Mouse (Mus musculus): ENCODE measurements at regions not wholly inside any gene's neighbourhood (a gene's known extent, or its start where the extent isn't known, plus 50 kb on each side); places are given as distances from the start of the nearest gene placed in this dataset.
A peak's percentile ranks its signal among the peaks of the same experiment; 100 is the strongest.
"Not testable (repeated sequence)": the region's sequence is repeated elsewhere in the genome, so short reads cannot be mapped to it uniquely, and the experiment has no call there.

DNA sequence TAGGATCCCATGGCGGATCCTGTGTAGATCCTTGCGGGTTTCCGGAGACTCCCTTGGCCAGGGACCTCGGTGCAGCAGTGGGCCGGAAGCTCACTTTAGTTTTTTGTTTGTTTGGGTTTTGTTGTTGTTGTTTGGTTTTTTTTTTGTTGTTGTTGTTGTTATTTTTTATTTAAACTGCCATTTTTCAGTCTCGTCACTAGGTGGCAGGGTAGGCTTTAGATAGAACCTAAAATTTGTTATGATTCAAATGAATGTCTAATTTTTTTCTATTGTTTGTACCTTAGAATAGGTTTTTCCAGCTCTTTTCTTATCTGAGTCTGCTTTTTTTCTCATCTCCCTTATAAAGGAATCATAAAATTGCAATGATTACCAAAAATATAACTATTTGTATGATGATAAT, 834.4 kb upstream of the Tacstd2 start:
- H3K27me3 ChIP-seq (ENCODE audit: control insufficient read depth, insufficient read depth, low read length) = no peaks in the 10 kb centered on the region
- no peak for TF ChIP-seq CTCF (IDR thresholded peaks at IDR 0.05; ENCODE audit: extremely low read depth, insufficient read depth, insufficient read length, insufficient replicate concordance)
- TF ChIP-seq POLR2A (IDR thresholded peaks at IDR 0.05; ENCODE audit: low read depth, low read length) = no peak
- no peak for DNase-seq (ENCODE audit: low read depth in 1 of 2, low spot score in 2 of 2)
- H3K36me3 ChIP-seq (ENCODE audit: control insufficient read depth, insufficient read depth, low read length) = no peaks in the 10 kb centered on the region
- no peaks in the 10 kb centered on the region for H3K4me1 ChIP-seq (ENCODE audit: control insufficient read depth, insufficient read depth, insufficient read length)
- 80% methylated on average over 6 of the region's 6 CpGs for WGBS
- H3K4me3 ChIP-seq (ENCODE audit: extremely low read depth, insufficient read depth, insufficient read length) = no peak overlapping the region
- no peak overlapping the region for H3K27ac ChIP-seq (ENCODE audit: insufficient read depth, low read length)

GRCm38 (mm10) chr6:68339846-68340245, 804.2 kb upstream of the Tacstd2 start:
- 44% methylated on average over 2 of the region's 2 CpGs for WGBS
- TF ChIP-seq POLR2A (IDR thresholded peaks at IDR 0.05; ENCODE audit: low read depth, low read length) (no peak), CTCF (IDR thresholded peaks at IDR 0.05; ENCODE audit: extremely low read depth, insufficient read depth, insufficient read length, insufficient replicate concordance) (no peak)
- Histone ChIP-seq H3K27me3 (ENCODE audit: control insufficient read depth, insufficient read depth, low read length) (no peaks in the 10 kb centered on the region), H3K4me1 (ENCODE audit: control insufficient read depth, insufficient read depth, insufficient read length) (no peaks in the 10 kb centered on the region), H3K4me3 (ENCODE audit: extremely low read depth, insufficient read depth, insufficient read length) (no peak overlapping the region), H3K36me3 (ENCODE audit: control insufficient read depth, insufficient read depth, low read length) (no peaks in the 10 kb centered on the region), H3K27ac (ENCODE audit: insufficient read depth, low read length) (no peak overlapping the region)
- no peak for DNase-seq (ENCODE audit: low read depth in 1 of 2, low spot score in 2 of 2)

DNA sequence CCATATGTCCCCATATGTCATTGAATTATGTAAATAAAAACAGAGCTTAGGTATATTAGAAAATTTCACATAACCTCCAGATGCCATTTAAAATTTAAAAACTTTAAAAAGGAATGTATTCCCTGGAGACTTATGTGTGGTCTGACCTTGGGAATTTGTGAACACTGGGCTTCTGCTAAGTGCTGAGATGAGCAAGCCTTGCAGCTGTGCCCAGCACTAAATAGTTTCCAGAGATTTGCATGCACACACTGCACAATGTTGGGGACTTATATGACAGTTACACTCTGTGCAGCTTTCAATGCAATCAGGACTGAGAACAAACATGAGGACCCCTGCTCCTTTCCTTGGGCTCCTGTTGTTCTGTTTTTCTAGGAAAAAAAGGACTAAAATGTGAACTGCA, 803.6 kb upstream of the Tacstd2 start:
- H3K36me3 ChIP-seq (ENCODE audit: control insufficient read depth, insufficient read depth, low read length); H3K27ac ChIP-seq (ENCODE audit: insufficient read depth, low read length); DNase-seq (ENCODE audit: low read depth in 1 of 2, low spot score in 2 of 2): not testable (repeated sequence)

GRCm38 (mm10) chr6:68311409-68311808, 775.8 kb upstream of the Tacstd2 start:
- DNase-seq (ENCODE audit: low read depth in 1 of 2, low spot score in 2 of 2) = peak in 1 of 2 experiments; percentile 18
- Histone ChIP-seq H3K36me3 (ENCODE audit: control insufficient read depth, insufficient read depth, low read length) (no peaks in the 10 kb centered on the region), H3K27me3 (ENCODE audit: control insufficient read depth, insufficient read depth, low read length) (no peaks in the 10 kb centered on the region; the same call in 1 of the 2 replicates), H3K4me3 (ENCODE audit: extremely low read depth, insufficient read depth, insufficient read length) (no peak overlapping the region), H3K27ac (ENCODE audit: insufficient read depth, low read length) (no peak overlapping the region), H3K4me1 (ENCODE audit: control insufficient read depth, insufficient read depth, insufficient read length) (no peaks in the 10 kb centered on the region)
- TF ChIP-seq POLR2A (IDR thresholded peaks at IDR 0.05; ENCODE audit: low read depth, low read length) (no peak), CTCF (IDR thresholded peaks at IDR 0.05; ENCODE audit: extremely low read depth, insufficient read depth, insufficient read length, insufficient replicate concordance) (no peak)

More for the DNA sequence above, 803.6 kb upstream of the Tacstd2 start:
- H3K4me3 ChIP-seq (ENCODE audit: extremely low read depth, insufficient read depth, insufficient read length); H3K27me3 ChIP-seq (ENCODE audit: control insufficient read depth, insufficient read depth, low read length); H3K4me1 ChIP-seq (ENCODE audit: control insufficient read depth, insufficient read depth, insufficient read length): not testable (repeated sequence)

- no peaks in the 10 kb centered on the region for H3K27me3 ChIP-seq (ENCODE audit: control insufficient read depth, insufficient read depth, low read length)
- H3K4me1 ChIP-seq (ENCODE audit: control insufficient read depth, insufficient read depth, insufficient read length) = no peaks in the 10 kb centered on the region
- H3K4me3 ChIP-seq (ENCODE audit: extremely low read depth, insufficient read depth, insufficient read length) = no peak overlapping the region
- no peaks in the 10 kb centered on the region for H3K36me3 ChIP-seq (ENCODE audit: control insufficient read depth, insufficient read depth, low read length)
- peak; percentile 30 to 44 for DNase-seq (ENCODE audit: low read depth in 1 of 2, low spot score in 2 of 2)
- TF ChIP-seq CTCF (IDR thresholded peaks at IDR 0.05; ENCODE audit: extremely low read depth, insufficient read depth, insufficient read length, insufficient replicate concordance) (no peak), POLR2A (IDR thresholded peaks at IDR 0.05; ENCODE audit: low read depth, low read length) (no peak)
- H3K27ac ChIP-seq (ENCODE audit: insufficient read depth, low read length) = no peak overlapping the region
- WGBS = 45% methylated on average over 1 of the region's 1 CpGs
Observed at GRCm38 (mm10) chr6:68302133-68302532, 766.5 kb upstream of the Tacstd2 start.

DNA sequence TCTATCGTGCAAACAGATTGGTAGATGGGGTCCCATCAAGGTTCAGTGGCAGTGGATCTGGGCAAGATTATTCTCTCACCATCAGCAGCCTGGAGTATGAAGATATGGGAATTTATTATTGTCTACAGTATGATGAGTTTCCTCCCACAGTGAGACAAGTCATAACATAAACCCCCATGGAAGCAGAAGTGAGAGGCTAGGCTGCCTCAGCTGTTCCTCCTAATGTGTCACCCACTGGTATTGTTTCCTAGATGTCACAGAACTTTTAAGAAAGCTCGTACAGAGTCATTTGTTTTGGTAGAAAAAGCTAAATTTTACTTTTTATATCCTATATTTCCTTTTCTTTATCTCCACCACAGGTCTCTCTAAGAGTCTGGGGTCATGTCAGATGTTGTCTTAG, 721.1 kb upstream of the Tacstd2 start:
- TF ChIP-seq POLR2A (IDR thresholded peaks at IDR 0.05; ENCODE audit: low read depth, low read length) (no peak), CTCF (IDR thresholded peaks at IDR 0.05; ENCODE audit: extremely low read depth, insufficient read depth, insufficient read length, insufficient replicate concordance) (no peak)
- Histone ChIP-seq H3K27ac (ENCODE audit: insufficient read depth, low read length) (no peak overlapping the region; the same call in 1 of the 2 replicates), H3K4me3 (ENCODE audit: extremely low read depth, insufficient read depth, insufficient read length) (no peak overlapping the region; the same call in 1 of the 2 replicates), H3K27me3 (ENCODE audit: control insufficient read depth, insufficient read depth, low read length) (no peaks in the 10 kb centered on the region), H3K36me3 (ENCODE audit: control insufficient read depth, insufficient read depth, low read length) (no peaks in the 10 kb centered on the region), H3K4me1 (ENCODE audit: control insufficient read depth, insufficient read depth, insufficient read length) (peaks cover 7% of the 10 kb centered on the region)
- no peak for DNase-seq (ENCODE audit: low read depth in 1 of 2, low spot score in 2 of 2)
- 58% methylated on average over 2 of the region's 2 CpGs for WGBS

- H3K27ac ChIP-seq (ENCODE audit: insufficient read depth, low read length) = no peak overlapping the region; the same call in 1 of the 2 replicates
- TF ChIP-seq POLR2A (IDR thresholded peaks at IDR 0.05; ENCODE audit: low read depth, low read length) = no peak
- TF ChIP-seq CTCF (IDR thresholded peaks at IDR 0.05; ENCODE audit: extremely low read depth, insufficient read depth, insufficient read length, insufficient replicate concordance) = no peak
- H3K4me1 ChIP-seq (ENCODE audit: control insufficient read depth, insufficient read depth, insufficient read length) = peaks cover 7% of the 10 kb centered on the region
- no peak overlapping the region for H3K4me3 ChIP-seq (ENCODE audit: extremely low read depth, insufficient read depth, insufficient read length)
- no peaks in the 10 kb centered on the region for H3K36me3 ChIP-seq (ENCODE audit: control insufficient read depth, insufficient read depth, low read length)
- H3K27me3 ChIP-seq (ENCODE audit: control insufficient read depth, insufficient read depth, low read length) = no peaks in the 10 kb centered on the region
- 39% methylated on average over 2 of the region's 2 CpGs for WGBS
- DNase-seq (ENCODE audit: low read depth in 1 of 2, low spot score in 2 of 2) = no peak
Observed at GRCm38 (mm10) chr6:68256151-68256550, 720.6 kb upstream of the Tacstd2 start.
